Comparison of ENCODE assay signal across 8 mouse cellular contexts in the genomic region with DNA sequence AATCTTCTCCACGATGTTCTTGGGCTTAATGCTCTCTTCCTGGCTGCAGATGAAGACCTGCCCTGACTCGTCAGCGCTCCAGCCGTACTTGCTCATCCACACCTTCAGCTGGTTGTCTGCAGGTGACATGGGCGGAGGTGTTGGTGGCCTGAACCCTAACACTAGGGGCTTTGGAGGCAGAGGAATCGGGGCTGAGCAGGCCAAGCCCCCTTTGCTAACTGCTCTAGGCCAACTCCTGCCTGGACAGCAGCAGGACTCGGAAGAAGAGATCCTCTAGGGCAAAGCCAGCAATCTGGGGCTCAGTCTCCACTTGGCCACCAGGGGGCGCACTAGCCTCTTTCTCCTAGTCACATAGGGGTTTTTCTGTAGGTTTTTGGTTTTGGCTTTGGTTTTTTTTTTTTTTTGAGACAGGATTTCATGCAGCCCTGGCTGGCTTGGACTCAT. TPM values are rescaled to one million over a fixed set of nuclear protein-coding genes. Genes with fewer than 3 reads are reported as not detected.
DNase-seq lines count a peak whose midpoint lies in the region; ATAC-seq and TF ChIP-seq lines count a peak whose summit lies in the region.

No protein-coding gene starts in this region.

- no peaks in the 10 kb centered on the region for H3K9me3 ChIP-seq in kidney, embryonic 16.5 days (ENCODE audit: low read length)
- no peaks in the 10 kb centered on the region for H3K9me3 ChIP-seq in kidney, postnatal 0 days (replicated peaks; ENCODE audit: low read length)
- H3K9me3 ChIP-seq in liver, embryonic 11.5 days (ENCODE audit: control insufficient read depth, low read length) = no peaks in the 10 kb centered on the region
- no peaks in the 10 kb centered on the region for H3K9me3 ChIP-seq in neural tube, embryonic 11.5 days (ENCODE audit: control insufficient read depth, low read length)

- H3K4me2 ChIP-seq in kidney, embryonic 16.5 days (replicated peaks; ENCODE audit: low read depth, low read length) = no peak overlapping the region
- H3K4me2 ChIP-seq in kidney, postnatal 0 days (ENCODE audit: low read length) = no peak overlapping the region
- H3K4me2 ChIP-seq in liver, embryonic 11.5 days = no peak overlapping the region
- H3K4me2 ChIP-seq in neural tube, embryonic 11.5 days (ENCODE audit: low read depth) = no peak overlapping the region

- H3K4me3 ChIP-seq in kidney, adult 2 months (ENCODE audit: insufficient read depth, low read depth, low read length) = no peak overlapping the region
- H3K4me3 ChIP-seq in kidney, embryonic 16.5 days (ENCODE audit: low read length) = no peak overlapping the region
- H3K4me3 ChIP-seq in cerebellum, adult 2 months (replicated peaks; ENCODE audit: insufficient read depth, low read depth, low read length) = no peak overlapping the region
- no peak overlapping the region for H3K4me3 ChIP-seq in kidney, postnatal 0 days (replicated peaks; ENCODE audit: low read depth, low read length)
- H3K4me3 ChIP-seq in liver, embryonic 11.5 days (ENCODE audit: low read depth, low read length) = no peak overlapping the region
- H3K4me3 ChIP-seq in neural tube, embryonic 11.5 days (ENCODE audit: low read depth, low read length) = no peak overlapping the region

- H3K27ac ChIP-seq in kidney, adult 2 months (ENCODE audit: insufficient read depth, low read depth, low read length) = no peak overlapping the region
- H3K27ac ChIP-seq in kidney, embryonic 16.5 days (ENCODE audit: low read length) = no peak overlapping the region
- no peak overlapping the region for H3K27ac ChIP-seq in cerebellum, adult 2 months (ENCODE audit: insufficient read depth, low read length)
- H3K27ac ChIP-seq in kidney, postnatal 0 days = 0 out of 2 replicates have a peak overlapping the region, but pooled peaks have one; percentile 8
- no peak overlapping the region for H3K27ac ChIP-seq in liver, embryonic 11.5 days (ENCODE audit: low read depth, low read length)
- no peak overlapping the region for H3K27ac ChIP-seq in neural tube, embryonic 11.5 days (ENCODE audit: low read depth, low read length)

- no peaks in the 10 kb centered on the region for H3K36me3 ChIP-seq in kidney, adult 2 months (ENCODE audit: control insufficient read depth, insufficient read depth, low read length)
- peaks cover 43% of the 10 kb centered on the region for H3K36me3 ChIP-seq in kidney, embryonic 16.5 days (ENCODE audit: insufficient read depth, low read length)
- peaks cover 41% of the 10 kb centered on the region for H3K36me3 ChIP-seq in kidney, postnatal 0 days (ENCODE audit: insufficient read depth, low read length)
- peaks cover 43% of the 10 kb centered on the region for H3K36me3 ChIP-seq in liver, embryonic 11.5 days (ENCODE audit: control insufficient read depth, insufficient read depth, low read length)
- peaks cover 22% of the 10 kb centered on the region for H3K36me3 ChIP-seq in neural tube, embryonic 11.5 days (ENCODE audit: control insufficient read depth, insufficient read depth, low read length)

- ATAC-seq in kidney, embryonic 16.5 days (ENCODE audit: low FRiP score, low TSS enrichment) = no peak
- no peak for ATAC-seq in kidney, postnatal 0 days (replicated peaks; ENCODE audit: low FRiP score, low read depth)
- ATAC-seq in liver, embryonic 11.5 days (replicated peaks; ENCODE audit: low FRiP score) = 0 out of 2 replicates have a peak, but pooled peaks have one; percentile 29
- ATAC-seq in neural tube, embryonic 11.5 days (ENCODE audit: insufficient read depth, low FRiP score, low TSS enrichment) = no peak

- peaks cover 23% of the 10 kb centered on the region for H3K4me1 ChIP-seq in kidney, adult 2 months (ENCODE audit: control insufficient read depth, insufficient read depth, low read length)
- H3K4me1 ChIP-seq in kidney, embryonic 16.5 days (ENCODE audit: insufficient read depth, low read length) = peaks cover 12% of the 10 kb centered on the region; the same call in 1 of the 2 replicates
- H3K4me1 ChIP-seq in cerebellum, adult 2 months (ENCODE audit: control insufficient read depth, insufficient read depth, low read length) = no peaks in the 10 kb centered on the region
- peaks cover 6% of the 10 kb centered on the region; the same call in 1 of the 2 replicates for H3K4me1 ChIP-seq in kidney, postnatal 0 days (replicated peaks; ENCODE audit: insufficient read depth, low read length)
- peaks cover 4% of the 10 kb centered on the region; the same call in 1 of the 2 replicates for H3K4me1 ChIP-seq in liver, embryonic 11.5 days (replicated peaks; ENCODE audit: control insufficient read depth, insufficient read depth, low read length)
- H3K4me1 ChIP-seq in neural tube, embryonic 11.5 days (ENCODE audit: control insufficient read depth, insufficient read depth, low read length) = no peaks in the 10 kb centered on the region

- no peaks in the 10 kb centered on the region for H3K27me3 ChIP-seq in kidney, adult 2 months (replicated peaks; ENCODE audit: control insufficient read depth, insufficient read depth, low read length)
- no peaks in the 10 kb centered on the region for H3K27me3 ChIP-seq in kidney, embryonic 16.5 days (ENCODE audit: insufficient read depth, low read length)
- no peaks in the 10 kb centered on the region for H3K27me3 ChIP-seq in cerebellum, adult 2 months (ENCODE audit: control insufficient read depth, insufficient read depth, low read length)
- no peaks in the 10 kb centered on the region for H3K27me3 ChIP-seq in kidney, postnatal 0 days (ENCODE audit: insufficient read depth, low read length)
- H3K27me3 ChIP-seq in liver, embryonic 11.5 days (replicated peaks; ENCODE audit: control insufficient read depth, insufficient read depth, low read length) = no peaks in the 10 kb centered on the region
- H3K27me3 ChIP-seq in neural tube, embryonic 11.5 days (ENCODE audit: control insufficient read depth, insufficient read depth, low read length) = no peaks in the 10 kb centered on the region

- peak; percentile 77 for DNase-seq in kidney, adult 2 months
- DNase-seq in cerebellum, adult 2 months = peak; percentile 61 to 74
- DNase-seq in gastrocnemius, adult 18-20 months (ENCODE audit: low spot score) = peak; percentile 77
- peak; percentile 90 for DNase-seq in kidney, postnatal 0 days (ENCODE audit: low spot score)
- peak; percentile 71 for DNase-seq in liver, embryonic 11.5 days (ENCODE audit: low spot score)
- peak; percentile 75 for DNase-seq in neural tube, embryonic 11.5 days (ENCODE audit: low spot score)
- DNase-seq in thymus, adult 18-20 months = peak; percentile 37 to 57

- no peak for TF ChIP-seq POLR2A in kidney, adult 2 months (IDR thresholded peaks at IDR 0.05; ENCODE audit: low read depth, low read length)
- TF ChIP-seq POLR2A in cerebellum, adult 2 months (IDR thresholded peaks at IDR 0.05; ENCODE audit: borderline replicate concordance, insufficient read depth, low read length) = no peak

- TF ChIP-seq CTCF in kidney, adult 2 months (conservative IDR thresholded peaks at IDR 0.05; ENCODE audit: insufficient read depth, insufficient read length, low read depth, low read length) = peak; percentile 69
- TF ChIP-seq CTCF in cerebellum, adult 2 months (IDR thresholded peaks at IDR 0.05; ENCODE audit: borderline replicate concordance, insufficient read depth, low read depth, low read length) = peak; percentile 68
- TF ChIP-seq CTCF in kidney, postnatal 0 days (IDR thresholded peaks at IDR 0.05; ENCODE audit: low read depth) = peak; percentile 88

- WGBS in kidney, adult 2 months = 67% methylated on average over 8 of the region's 8 CpGs
- WGBS in kidney, embryonic 16.5 days = 73% methylated on average over 8 of the region's 8 CpGs
- 70% methylated on average over 8 of the region's 8 CpGs for WGBS in cerebellum, adult 2 months
- 62% methylated on average over 8 of the region's 8 CpGs for WGBS in kidney, postnatal 0 days
- 71% methylated on average over 8 of the region's 8 CpGs for WGBS in liver, embryonic 11.5 days
- WGBS in neural tube, embryonic 11.5 days = 71% methylated on average over 8 of the region's 8 CpGs

- no peak overlapping the region for H3K9ac ChIP-seq in kidney, embryonic 16.5 days (replicated peaks; ENCODE audit: low read length)
- no peak overlapping the region for H3K9ac ChIP-seq in kidney, postnatal 0 days (ENCODE audit: low read depth, low read length)
- H3K9ac ChIP-seq in liver, embryonic 11.5 days (ENCODE audit: low read depth, low read length) = no peak overlapping the region
- no peak overlapping the region for H3K9ac ChIP-seq in neural tube, embryonic 11.5 days (ENCODE audit: low read length)

RNA-seq across cellular contexts. Expression of a gene that starts 9.1 kb away (rescaled TPM):
- polyA plus RNA-seq in kidney, adult 2 months (2012; rRNA removed) = 321 and 343 TPM in 2 replicates
- polyA plus RNA-seq in kidney, embryonic 16.5 days (2015; fragmentation: Nextera tagmentation; extraction: Ambion mirVana) = 406 and 407 TPM in 2 replicates
- polyA plus RNA-seq in cerebellum, adult 2 months (2012; rRNA removed) = 322 and 331 TPM in 2 replicates
- 100 to 1,000 TPM; 128 TPM for total RNA-seq in gastrocnemius, adult 18-20 months (2021)
- polyA plus RNA-seq in kidney, postnatal 0 days (2015; fragmentation: Nextera tagmentation; extraction: Ambion mirVana) = 467 and 479 TPM in 2 replicates
- 421 and 425 TPM in 2 replicates for polyA plus RNA-seq in liver, embryonic 11.5 days (2014; fragmentation: Nextera tagmentation; extraction: Ambion mirVana)
- polyA plus RNA-seq in neural tube, embryonic 11.5 days (2014; fragmentation: Nextera tagmentation; extraction: Ambion mirVana) = 383 and 388 TPM in 2 replicates

RNA-seq across cellular contexts. Expression of a gene that starts 9.3 kb away (rescaled TPM):
- 2.3 and 6.2 TPM in 2 replicates for polyA plus RNA-seq in kidney, adult 2 months (2012; rRNA removed)
- 9.7 and 10.1 TPM in 2 replicates for polyA plus RNA-seq in kidney, embryonic 16.5 days (2015; fragmentation: Nextera tagmentation; extraction: Ambion mirVana)
- 1.2 and 1.3 TPM in 2 replicates for polyA plus RNA-seq in cerebellum, adult 2 months (2012; rRNA removed)
- total RNA-seq in gastrocnemius, adult 18-20 months (2021) = under 1 TPM; 0.24 to 0.59 TPM
- polyA plus RNA-seq in kidney, postnatal 0 days (2015; fragmentation: Nextera tagmentation; extraction: Ambion mirVana) = 7.6 and 9.5 TPM in 2 replicates
- polyA plus RNA-seq in liver, embryonic 11.5 days (2014; fragmentation: Nextera tagmentation; extraction: Ambion mirVana) = 50.7 and 53.2 TPM in 2 replicates
- 4.6 and 6.2 TPM in 2 replicates for polyA plus RNA-seq in neural tube, embryonic 11.5 days (2014; fragmentation: Nextera tagmentation; extraction: Ambion mirVana)

RNA-seq across cellular contexts. Expression of a gene that starts 10.4 kb away (rescaled TPM):
- polyA plus RNA-seq in kidney, adult 2 months (2012; rRNA removed) = 340 and 367 TPM in 2 replicates
- polyA plus RNA-seq in kidney, embryonic 16.5 days (2015; fragmentation: Nextera tagmentation; extraction: Ambion mirVana) = 360 and 374 TPM in 2 replicates
- polyA plus RNA-seq in cerebellum, adult 2 months (2012; rRNA removed) = 129 and 135 TPM in 2 replicates
- 10 to 100 TPM; 29.6 to 46.1 TPM for total RNA-seq in gastrocnemius, adult 18-20 months (2021)
- polyA plus RNA-seq in kidney, postnatal 0 days (2015; fragmentation: Nextera tagmentation; extraction: Ambion mirVana) = 255 and 280 TPM in 2 replicates
- polyA plus RNA-seq in liver, embryonic 11.5 days (2014; fragmentation: Nextera tagmentation; extraction: Ambion mirVana) = 191 and 209 TPM in 2 replicates
- polyA plus RNA-seq in neural tube, embryonic 11.5 days (2014; fragmentation: Nextera tagmentation; extraction: Ambion mirVana) = 193 and 201 TPM in 2 replicates
